ENCODE assay signal across 8 mouse cellular contexts in the genomic region with DNA sequence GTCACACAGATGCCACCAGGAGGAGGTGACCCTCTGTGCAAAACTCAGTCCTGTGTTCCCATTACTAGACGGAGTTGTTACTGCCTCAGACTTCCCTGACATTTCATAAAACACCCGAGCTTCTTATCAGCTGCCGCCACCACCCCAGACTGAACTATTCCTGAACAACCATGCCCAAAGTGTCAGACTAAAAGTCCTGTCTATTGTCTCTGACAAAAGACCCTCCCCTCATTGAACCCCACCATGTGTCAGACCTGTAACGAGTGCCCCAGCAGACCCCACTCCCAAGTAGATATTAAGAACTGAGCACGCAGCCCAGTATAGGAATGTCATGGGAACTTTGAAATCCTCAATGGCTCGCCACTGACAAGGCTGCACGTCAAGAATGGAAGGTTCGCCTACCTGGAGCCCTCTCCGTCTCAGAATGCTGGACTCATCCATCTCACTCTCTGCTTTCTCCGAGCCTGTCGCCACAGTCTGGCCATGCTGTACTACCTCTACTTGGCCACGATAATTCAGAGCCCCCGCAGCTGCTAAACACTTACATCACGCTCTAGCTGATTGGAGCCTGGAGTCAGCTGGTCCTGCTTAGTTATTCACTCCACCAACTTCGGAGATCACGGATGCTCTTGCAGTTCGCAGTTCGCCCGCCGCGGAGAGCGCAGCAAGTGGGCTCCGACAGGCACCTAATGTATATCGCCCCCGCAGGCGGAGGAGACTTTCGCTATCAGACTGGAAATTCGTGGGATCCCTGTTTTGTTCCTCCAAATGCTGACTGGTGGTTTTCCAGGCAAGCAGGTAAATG.
A peak's percentile ranks its signal among the peaks of the same experiment; 100 is the strongest.
DNase-seq lines count a peak whose midpoint lies in the region; ATAC-seq and TF ChIP-seq lines count a peak whose summit lies in the region.

No protein-coding gene starts in this region.

- H3K4me3 ChIP-seq in hindbrain, embryonic 12.5 days: peak overlapping the region; percentile 38
- H3K4me3 ChIP-seq in lung, adult 2 months (replicated peaks; ENCODE audit: extremely low read depth, low read depth, low read length): peak overlapping the region; percentile 44

- 7% methylated on average over 28 of the region's 28 CpGs for WGBS in hindbrain, embryonic 12.5 days
- 2% methylated on average over 28 of the region's 28 CpGs for WGBS in lung, adult 2 months

- no peak overlapping the region for H3K27ac ChIP-seq in hindbrain, embryonic 12.5 days

- H3K27me3 ChIP-seq in hindbrain, embryonic 12.5 days: peaks cover 11% of the 10 kb centered on the region; the same call in 1 of the 2 replicates

- peak overlapping the region; percentile 71 for H3K4me2 ChIP-seq in hindbrain, embryonic 12.5 days (replicated peaks)

- peak; percentile 84 for ATAC-seq in hindbrain, embryonic 12.5 days (ENCODE audit: low FRiP score)
- ATAC-seq in neutrophil, adult 5-6 weeks (ENCODE audit: extremely low read depth, insufficient number of reproducible peaks, low FRiP score, poor library complexity, severe bottlenecking): peak; percentile 55; the same call in 1 of the 2 replicates

- H3K9ac ChIP-seq in hindbrain, embryonic 12.5 days: peak overlapping the region; percentile 5; the same call in 1 of the 2 replicates

- H3K9me3 ChIP-seq in hindbrain, embryonic 12.5 days (replicated peaks): no peaks in the 10 kb centered on the region

- H3K36me3 ChIP-seq in hindbrain, embryonic 12.5 days: no peaks in the 10 kb centered on the region

- peaks cover 16% of the 10 kb centered on the region for H3K4me1 ChIP-seq in hindbrain, embryonic 12.5 days
- peaks cover 2% of the 10 kb centered on the region; the same call in 1 of the 2 replicates for H3K4me1 ChIP-seq in lung, adult 2 months (ENCODE audit: control insufficient read depth, insufficient read depth, low read length)

- peak; percentile 58 for DNase-seq in R1 (ENCODE audit: low read depth, low spot score)
- peak; percentile 36 to 39 for DNase-seq in cerebellum, postnatal 25 days
- DNase-seq in frontal cortex, postnatal 25 days (ENCODE audit: low spot score in 2 of 2): peak; percentile 52 to 63
- peak; percentile 59 to 65 for DNase-seq in layer of hippocampus, postnatal 10 days (ENCODE audit: low spot score in 2 of 2)
- peak; percentile 11 for DNase-seq in lung, adult 2 months
- peak; percentile 16 to 28 for DNase-seq in urinary bladder, postnatal 36 days (ENCODE audit: low spot score in 2 of 2)

- TF ChIP-seq POLR2A in lung, adult 2 months (IDR thresholded peaks at IDR 0.05; ENCODE audit: borderline replicate concordance, extremely low read depth, low read depth, low read length): no peak

- no peak for TF ChIP-seq CTCF in lung, adult 2 months (IDR thresholded peaks at IDR 0.05; ENCODE audit: insufficient read depth, low read length)

Comparison
In these comparisons a context has a peak if more than half of its experiments do, and no peak if none do; other contexts are left out.
1. DNase-seq: peak in every context shown above with its lines; median percentile 62 in layer of hippocampus, postnatal 10 days; 58 in R1; 58 in frontal cortex, postnatal 25 days; 38 in cerebellum, postnatal 25 days; 22 in urinary bladder, postnatal 36 days; 11 in lung, adult 2 months.